Mouse (Mus musculus): ENCODE results near the gene Ciao2b.

- TF ChIP-seq POLR2A (IDR thresholded peaks at IDR 0.05; ENCODE audit: insufficient read depth, low read depth, low read length) (no peak), CTCF (IDR thresholded peaks at IDR 0.05; ENCODE audit: insufficient read depth, low read depth, low read length) (no peak)
Measured at GRCm38 (mm10) chr8:104633156-104633744, 8.5 kb downstream of the Ciao2b start.
